Mouse (Mus musculus) heart, embryonic 13.5 days (tissue): ENCODE measurements around the gene Lars2. TPM values are rescaled to one million over a fixed set of nuclear protein-coding genes. Genes with fewer than 3 reads are reported as not detected.

Experiments
- ATAC-seq: fragments of 200-750 bp; cut with Nextera tagmentation; 2 replicates; pipeline ENCODE4 v1.8.0; 2017; ENCODE audit warnings: moderate TSS enrichment; ENCODE audit not compliant: insufficient number of reproducible peaks, low FRiP score, low TSS enrichment; ENCODE audit errors: extremely low read depth
- H3K27ac ChIP-seq: fragments of 300-500 bp; sonication (generic); replicated peaks from 2 replicates; pipeline ENCODE4 v1.5.1; 2015; ENCODE audit warnings: moderate library complexity, mild to moderate bottlenecking, inconsistent platforms
- H3K27me3 ChIP-seq: fragments of 300-500 bp; sonication (generic); replicated peaks from 2 replicates; pipeline ENCODE4 v1.6.1; 2015; ENCODE audit warnings: mild to moderate bottlenecking, inconsistent platforms
- H3K36me3 ChIP-seq: fragments of 300-500 bp; sonication (generic); 2 replicates; pipeline ENCODE4 v1.6.1; 2015; ENCODE audit warnings: mild to moderate bottlenecking, inconsistent platforms
- H3K4me1 ChIP-seq: fragments of 300-500 bp; sonication (generic); 2 replicates; pipeline ENCODE4 v1.6.1; 2015; ENCODE audit warnings: inconsistent platforms
- H3K4me2 ChIP-seq: fragments of 300-500 bp; sonication (generic); 2 replicates; pipeline ENCODE4 v1.6.1; 2015; ENCODE audit warnings: inconsistent platforms, mild to moderate bottlenecking, moderate library complexity
- H3K4me3 ChIP-seq: fragments of 300-500 bp; sonication (generic); 2 replicates; pipeline ENCODE4 v1.5.1; 2015; ENCODE audit warnings: moderate library complexity, mild to moderate bottlenecking, inconsistent platforms
- H3K9ac ChIP-seq: fragments of 300-500 bp; sonication (generic); 2 replicates; pipeline ENCODE4 v1.6.1; 2015; ENCODE audit warnings: inconsistent platforms, mild to moderate bottlenecking, moderate library complexity
- H3K9me3 ChIP-seq: fragments of 300-500 bp; sonication (generic); 2 replicates; pipeline ENCODE4 v1.6.1; 2016; ENCODE audit warnings: inconsistent platforms
- WGBS: fragments of 180-500 bp; shearing (Covaris S2); methylation state at CpG from one replicate; pipeline ENCODE4 v1.1.7; 2015; ENCODE audit warnings: mixed read lengths; 5-methylcytosine and 5-hydroxymethylcytosine counted together
- polyA plus RNA-seq: library from polyadenylated mRNA; unstranded; fragments of >200 nt; fragmentation: Nextera tagmentation; extraction: Ambion mirVana; gene quantifications from 2 replicates; pipeline ENCODE4 v1.2.1, GENCODE M21; 2015

Gene Lars2
- polyA plus RNA-seq, 1 experiment from 2014 or later: 752 TPM

- H3K4me3 ChIP-seq: no peak overlapping the region
Observed at GRCm38 (mm10) chr9:123491917-123492585, 125.3 kb downstream of the Lars2 start.

GRCm38 (mm10) chr9:123496665-123497064 is 129.9 kb downstream of the Lars2 start:
- 14% methylated on average over 13 of the region's 13 CpGs for WGBS
- Histone ChIP-seq H3K36me3 (peaks cover 21% of the 10 kb centered on the region), H3K27ac (no peak overlapping the region), H3K9me3 (no peaks in the 10 kb centered on the region), H3K9ac (peak overlapping the region; percentile 56), H3K4me3 (peak overlapping the region; percentile 26), H3K4me1 (peaks cover 43% of the 10 kb centered on the region), H3K4me2 (peak overlapping the region; percentile 60), H3K27me3 (no peaks in the 10 kb centered on the region)
- ATAC-seq: no peak

More at GRCm38 (mm10) chr9:123491917-123492585, 125.3 kb downstream of the Lars2 start:
- Histone ChIP-seq H3K36me3 (peaks cover 8% of the 10 kb centered on the region), H3K9ac (peak overlapping the region; percentile 17; the same call in 1 of the 2 replicates), H3K4me2 (peak overlapping the region; percentile 24), H3K27ac (peak overlapping the region; percentile 85), H3K27me3 (no peaks in the 10 kb centered on the region), H3K9me3 (no peaks in the 10 kb centered on the region), H3K4me1 (peaks cover 75% of the 10 kb centered on the region)
- 37% methylated on average over 9 of the region's 9 CpGs for WGBS
- ATAC-seq: peak; percentile 75

GRCm38 (mm10) chr9:123497906-123498305 is 131.2 kb downstream of the Lars2 start:
- H3K4me3 ChIP-seq: no peak overlapping the region
- ATAC-seq: no peak
- H3K27ac ChIP-seq: no peak overlapping the region

GRCm38 (mm10) chr9:123500480-123500879 is 133.8 kb downstream of the Lars2 start:
- no peak for ATAC-seq
- WGBS: 43% methylated on average over 4 of the region's 4 CpGs
- H3K4me3 ChIP-seq: no peak overlapping the region
- no peak overlapping the region for H3K9ac ChIP-seq
- H3K36me3 ChIP-seq: peaks cover 39% of the 10 kb centered on the region
- peaks cover 37% of the 10 kb centered on the region for H3K4me1 ChIP-seq
- no peak overlapping the region for H3K27ac ChIP-seq
- H3K4me2 ChIP-seq: no peak overlapping the region
- H3K27me3 ChIP-seq: no peaks in the 10 kb centered on the region
- no peaks in the 10 kb centered on the region for H3K9me3 ChIP-seq

More at GRCm38 (mm10) chr9:123497906-123498305, 131.2 kb downstream of the Lars2 start:
- H3K4me1 ChIP-seq: peaks cover 31% of the 10 kb centered on the region
- H3K9ac ChIP-seq: no peak overlapping the region
- no peaks in the 10 kb centered on the region for H3K27me3 ChIP-seq
- peaks cover 28% of the 10 kb centered on the region for H3K36me3 ChIP-seq
- no peak overlapping the region for H3K4me2 ChIP-seq
- H3K9me3 ChIP-seq: no peaks in the 10 kb centered on the region
- 33% methylated on average over 5 of the region's 5 CpGs for WGBS

- WGBS: 79% methylated on average over 5 of the region's 5 CpGs
Observed at GRCm38 (mm10) chr9:123503171-123503834, 136.6 kb downstream of the Lars2 start.

GRCm38 (mm10) chr9:123504325-123504724 is 137.6 kb downstream of the Lars2 start:
- Histone ChIP-seq H3K27ac (no peak overlapping the region), H3K4me3 (no peak overlapping the region), H3K27me3 (no peaks in the 10 kb centered on the region), H3K9me3 (no peaks in the 10 kb centered on the region), H3K4me1 (peaks cover 36% of the 10 kb centered on the region), H3K4me2 (no peak overlapping the region), H3K36me3 (peaks cover 36% of the 10 kb centered on the region), H3K9ac (no peak overlapping the region)
- 6% methylated on average over 2 of the region's 2 CpGs for WGBS
- ATAC-seq: no peak

More at GRCm38 (mm10) chr9:123503171-123503834, 136.6 kb downstream of the Lars2 start:
- no peak overlapping the region for H3K4me2 ChIP-seq
- no peak overlapping the region for H3K9ac ChIP-seq
- no peak for ATAC-seq
- peaks cover 36% of the 10 kb centered on the region for H3K36me3 ChIP-seq
- H3K9me3 ChIP-seq: no peaks in the 10 kb centered on the region
- no peaks in the 10 kb centered on the region for H3K27me3 ChIP-seq
- no peak overlapping the region for H3K27ac ChIP-seq
- H3K4me1 ChIP-seq: peaks cover 36% of the 10 kb centered on the region
- H3K4me3 ChIP-seq: no peak overlapping the region

GRCm38 (mm10) chr9:123505598-123505997 is 138.9 kb downstream of the Lars2 start:
- Histone ChIP-seq H3K4me2 (no peak overlapping the region), H3K9ac (0 out of 2 replicates have a peak overlapping the region, but pooled peaks have one; percentile 2), H3K27ac (peak overlapping the region; percentile 65), H3K27me3 (no peaks in the 10 kb centered on the region), H3K9me3 (no peaks in the 10 kb centered on the region), H3K4me1 (peaks cover 40% of the 10 kb centered on the region), H3K4me3 (no peak overlapping the region), H3K36me3 (peaks cover 36% of the 10 kb centered on the region)
- WGBS: 30% methylated on average over 1 of the region's 1 CpGs
- no peak for ATAC-seq

GRCm38 (mm10) chr9:123506270-123507146 is 139.8 kb downstream of the Lars2 start:
- no peak overlapping the region for H3K4me3 ChIP-seq
- H3K27me3 ChIP-seq: no peaks in the 10 kb centered on the region
- no peaks in the 10 kb centered on the region for H3K9me3 ChIP-seq
- H3K9ac ChIP-seq: no peak overlapping the region
- H3K4me1 ChIP-seq: peaks cover 40% of the 10 kb centered on the region
- H3K36me3 ChIP-seq: peaks cover 36% of the 10 kb centered on the region
- peak overlapping the region; percentile 61 for H3K27ac ChIP-seq
- WGBS: 53% methylated on average over 4 of the region's 4 CpGs
- H3K4me2 ChIP-seq: peak overlapping the region; percentile 29; the same call in 1 of the 2 replicates
- ATAC-seq: no peak

- H3K9me3 ChIP-seq: no peaks in the 10 kb centered on the region
- 82% methylated on average over 2 of the region's 2 CpGs for WGBS
- no peak overlapping the region for H3K4me3 ChIP-seq
- H3K27me3 ChIP-seq: no peaks in the 10 kb centered on the region
- H3K27ac ChIP-seq: peak overlapping the region; percentile 61
- peaks cover 42% of the 10 kb centered on the region for H3K36me3 ChIP-seq
- H3K4me2 ChIP-seq: no peak overlapping the region
- peaks cover 40% of the 10 kb centered on the region for H3K4me1 ChIP-seq
- no peak overlapping the region for H3K9ac ChIP-seq
- ATAC-seq: no peak
Observed at GRCm38 (mm10) chr9:123507380-123507779, 140.7 kb downstream of the Lars2 start.

- H3K36me3 ChIP-seq: peaks cover 43% of the 10 kb centered on the region
- H3K4me1 ChIP-seq: peaks cover 39% of the 10 kb centered on the region
- no peaks in the 10 kb centered on the region for H3K9me3 ChIP-seq
- H3K4me2 ChIP-seq: no peak overlapping the region
- H3K9ac ChIP-seq: no peak overlapping the region
- no peak overlapping the region for H3K27ac ChIP-seq
- ATAC-seq: no peak
- H3K4me3 ChIP-seq: no peak overlapping the region
- WGBS: 92% methylated on average over 2 of the region's 2 CpGs
- no peaks in the 10 kb centered on the region for H3K27me3 ChIP-seq
Observed at GRCm38 (mm10) chr9:123508986-123509385, 142.3 kb downstream of the Lars2 start.
